Mouse (Mus musculus) cerebellum, postnatal 25 days (tissue): ENCODE data around the gene Pdss2.
"Not testable (repeated sequence)": the region's sequence is repeated elsewhere in the genome, so short reads cannot be mapped to it uniquely, and the experiment has no call there.

Experiments used
- DNase-seq, 2 experiments: peaks; one replicate each; pipeline ENCODE4 v3.0.0; 2021; ENCODE audit warnings: mixed read lengths in 2 of 2

Pdss2 gene

DNA sequence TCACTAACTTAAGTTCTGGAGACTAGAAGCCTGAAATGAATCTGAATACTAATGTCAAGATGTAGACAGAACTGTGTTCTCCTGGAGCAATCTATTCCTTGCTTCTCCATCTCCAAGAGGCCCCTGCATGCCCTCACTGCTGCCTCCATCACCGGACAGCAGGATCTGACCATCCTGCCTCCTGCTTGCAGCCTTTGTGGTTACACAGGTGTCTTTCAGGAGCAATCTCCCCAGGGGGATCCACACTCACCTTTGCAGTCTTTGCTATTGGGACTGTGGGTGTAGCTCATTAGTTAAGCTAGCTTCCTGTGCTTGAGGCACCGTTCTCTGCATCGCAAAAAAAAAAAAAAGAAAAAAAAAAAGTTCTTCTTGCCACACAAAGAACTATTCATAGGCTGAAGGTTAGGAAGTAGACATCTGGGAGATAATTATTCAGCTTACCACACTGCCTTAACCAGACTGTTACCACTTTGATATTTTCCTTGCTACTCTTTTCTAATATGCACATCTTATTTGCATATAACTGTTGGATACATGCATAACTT, 23.0 kb downstream of the Pdss2 start:
- no peak for DNase-seq

DNA sequence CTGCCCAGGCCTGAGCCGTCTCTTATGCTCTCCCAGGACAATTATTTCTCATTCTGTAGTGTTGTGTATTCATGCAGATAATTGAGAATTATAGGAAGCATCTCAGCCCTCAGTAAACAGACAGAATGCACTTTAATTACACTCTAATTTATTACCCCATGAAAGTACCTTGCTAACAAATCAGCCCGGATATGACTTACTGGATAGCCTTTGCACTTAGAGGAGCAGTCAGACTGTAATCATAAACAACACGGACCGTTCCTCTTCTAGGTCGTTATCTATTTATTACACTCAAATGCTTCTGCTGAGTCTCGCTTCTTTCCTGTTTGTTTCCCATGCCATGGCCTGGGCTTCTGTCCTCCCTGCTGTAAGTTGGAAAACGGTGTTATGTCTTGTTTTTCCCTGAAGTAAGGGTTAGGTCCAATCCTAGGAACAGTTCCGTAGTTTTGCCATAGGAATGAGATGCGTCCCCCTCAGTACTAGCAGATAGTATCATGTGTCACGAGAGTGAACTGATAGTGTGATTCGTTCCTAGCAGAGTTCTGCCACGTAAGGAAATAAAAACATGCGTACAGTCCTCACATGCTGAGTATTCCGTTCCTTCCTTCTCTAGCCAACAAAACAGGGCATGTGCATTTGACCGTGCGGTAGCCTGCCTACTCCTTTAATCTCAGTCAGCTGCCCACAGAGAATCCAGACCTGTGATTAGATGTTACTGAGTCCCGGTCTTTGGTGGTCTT, 24.3 kb downstream of the Pdss2 start:
- DNase-seq: no peak

DNA sequence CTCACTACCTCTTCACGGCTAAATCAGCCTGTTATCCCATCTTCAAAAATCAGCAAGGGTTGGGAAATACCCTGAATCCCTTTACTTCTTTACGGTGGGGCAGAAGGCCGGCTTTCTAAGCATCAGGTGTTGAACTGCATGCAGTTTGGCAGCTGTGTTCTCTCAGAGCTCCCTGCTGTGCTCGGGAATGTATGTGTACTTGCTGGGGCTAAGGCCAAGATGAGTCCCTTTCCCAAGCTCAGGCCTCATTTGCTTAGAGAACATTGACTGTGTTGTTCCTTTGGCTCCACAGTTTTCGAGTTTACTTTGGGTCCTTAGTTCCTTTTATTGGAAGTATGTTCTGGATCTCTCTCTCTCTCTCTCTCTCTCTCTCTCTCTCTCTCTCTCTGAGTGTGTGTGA, 26.7 kb downstream of the Pdss2 start:
- peak; percentile 29 to 50 for DNase-seq

DNA sequence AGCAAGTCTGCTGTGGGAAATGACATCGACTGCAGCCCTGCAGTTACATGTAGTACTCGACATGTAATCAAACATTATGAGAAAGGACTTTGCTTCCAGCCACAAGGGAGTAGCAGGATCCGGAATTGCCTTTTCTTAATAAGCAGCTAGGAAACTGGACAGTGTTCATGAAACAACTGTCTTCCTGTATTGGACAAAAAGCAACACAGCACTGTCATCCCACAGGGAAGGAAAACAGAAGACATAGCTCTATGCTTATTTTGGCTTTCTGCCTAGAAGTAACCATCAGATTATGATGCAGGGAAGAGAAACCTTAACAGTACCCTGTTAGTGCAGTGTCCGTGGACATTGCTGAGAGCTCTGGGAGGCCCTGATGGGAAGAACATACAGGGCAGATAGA, 31.0 kb downstream of the Pdss2 start:
- DNase-seq: no peak

DNA sequence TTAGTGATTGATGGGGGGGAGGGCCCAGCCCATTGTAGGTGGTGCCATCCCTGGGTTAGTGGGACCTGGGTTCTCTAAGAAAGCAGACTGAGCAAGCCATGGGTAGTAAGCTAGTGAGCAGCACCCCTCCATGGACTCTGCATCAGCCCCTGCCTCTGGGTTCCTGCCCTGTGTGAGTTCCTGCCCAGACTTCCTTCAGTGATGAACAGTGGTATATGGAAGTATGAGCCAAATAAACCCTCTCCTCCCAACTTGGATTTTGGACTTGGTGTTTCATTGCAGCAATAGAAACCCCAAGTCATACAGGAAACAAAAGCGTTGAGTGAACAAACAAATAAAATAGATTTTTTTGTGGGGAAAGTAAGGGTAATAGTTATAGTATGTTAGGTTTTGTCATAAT, 35.7 kb downstream of the Pdss2 start:
- not testable (repeated sequence) for DNase-seq

DNA sequence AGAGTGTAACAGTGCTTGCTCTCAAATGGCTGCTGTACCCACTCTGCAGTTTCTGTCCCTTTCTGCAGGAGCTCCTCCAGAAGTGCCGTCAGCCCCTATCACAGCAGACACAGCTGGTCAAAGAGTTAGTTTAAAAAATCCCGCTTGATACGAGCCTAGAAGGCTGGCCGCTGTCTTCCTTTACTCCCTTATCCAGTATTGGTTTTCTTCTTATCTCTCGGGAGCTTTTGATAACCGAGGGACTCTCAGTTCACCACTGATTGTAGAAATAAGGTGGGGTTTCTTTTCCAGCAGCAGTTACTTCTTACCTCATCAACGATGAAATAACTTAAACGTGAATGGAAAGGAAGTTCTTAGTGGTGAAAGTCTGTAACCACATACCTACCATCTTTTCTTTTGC, 36.2 kb downstream of the Pdss2 start:
- DNase-seq: not testable (repeated sequence)

DNA sequence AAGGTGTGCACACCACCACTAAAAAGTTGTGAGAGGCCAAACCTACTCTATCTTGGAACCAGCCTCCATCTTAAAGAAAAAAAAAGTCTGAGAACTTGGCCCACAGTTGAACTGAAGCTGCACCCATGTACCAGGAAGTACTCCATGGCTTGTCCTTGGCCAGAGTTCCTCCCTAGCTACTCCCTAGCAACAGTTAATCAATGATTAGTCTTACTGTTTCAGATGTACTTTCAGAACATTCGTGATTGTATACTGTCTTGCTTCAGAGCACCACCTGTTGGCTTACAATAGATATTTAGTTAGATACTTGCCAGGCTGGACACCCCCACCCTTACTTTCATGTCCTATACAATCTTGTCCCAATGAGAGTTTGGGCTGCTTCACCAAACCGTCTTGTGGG, 50.0 kb downstream of the Pdss2 start:
- DNase-seq: no peak

DNA sequence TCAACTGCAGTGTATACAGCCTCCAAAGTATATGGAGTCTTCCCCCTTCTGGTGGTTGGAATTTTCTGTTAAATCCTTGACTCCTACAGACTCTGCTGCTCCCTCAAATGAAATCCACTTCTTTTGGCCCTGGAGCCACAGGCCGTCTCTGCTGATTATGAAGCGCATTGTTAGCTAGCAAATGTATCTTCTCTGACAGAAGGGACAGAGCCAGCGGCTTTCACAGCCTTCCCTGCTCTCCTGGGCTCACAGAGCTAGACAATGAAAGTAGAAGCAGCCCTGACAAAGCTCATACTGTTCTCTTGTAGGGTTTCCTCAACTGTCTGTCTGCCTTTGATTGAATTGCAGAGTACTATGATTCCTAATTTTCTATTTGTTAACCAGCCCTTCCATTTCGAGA, 51.1 kb downstream of the Pdss2 start:
- DNase-seq: no peak

DNA sequence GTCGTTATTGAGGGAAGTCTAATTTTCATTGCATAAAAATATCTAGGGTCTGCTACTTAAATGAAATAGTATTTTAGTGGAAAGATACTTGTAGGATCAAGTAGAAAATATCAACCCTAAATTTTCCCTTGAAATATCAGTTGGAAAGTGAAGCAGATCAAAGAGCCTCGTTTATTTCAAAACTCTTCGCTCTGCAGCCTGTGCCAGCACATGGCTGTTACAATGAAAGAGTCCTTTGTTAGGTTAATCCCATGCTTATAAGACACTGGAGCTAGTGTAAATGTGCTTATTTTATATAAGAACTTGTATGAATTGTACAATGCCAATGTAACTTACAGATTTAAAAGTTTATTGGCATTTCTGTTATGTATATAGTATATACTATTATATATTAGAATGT, 51.8 kb downstream of the Pdss2 start:
- no peak for DNase-seq

DNA sequence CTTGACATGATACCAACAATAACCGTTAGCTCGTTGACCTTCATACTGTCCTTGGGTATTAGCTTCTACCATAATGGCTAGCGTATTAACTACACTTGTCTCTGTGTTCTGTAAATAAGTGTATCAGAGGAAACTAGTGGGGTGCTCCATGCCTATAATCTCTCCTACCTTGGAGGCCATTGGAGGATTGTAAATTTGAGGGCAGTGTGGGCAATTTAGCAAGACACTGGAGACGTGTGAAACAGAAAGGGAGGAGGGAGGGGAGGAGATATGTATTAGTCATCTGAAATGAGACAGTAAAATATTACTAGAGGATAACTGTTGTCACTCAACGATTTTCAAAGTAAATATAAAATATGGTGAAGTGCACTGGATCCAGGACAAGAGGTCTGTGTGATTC, 54.2 kb downstream of the Pdss2 start:
- no peak for DNase-seq

DNA sequence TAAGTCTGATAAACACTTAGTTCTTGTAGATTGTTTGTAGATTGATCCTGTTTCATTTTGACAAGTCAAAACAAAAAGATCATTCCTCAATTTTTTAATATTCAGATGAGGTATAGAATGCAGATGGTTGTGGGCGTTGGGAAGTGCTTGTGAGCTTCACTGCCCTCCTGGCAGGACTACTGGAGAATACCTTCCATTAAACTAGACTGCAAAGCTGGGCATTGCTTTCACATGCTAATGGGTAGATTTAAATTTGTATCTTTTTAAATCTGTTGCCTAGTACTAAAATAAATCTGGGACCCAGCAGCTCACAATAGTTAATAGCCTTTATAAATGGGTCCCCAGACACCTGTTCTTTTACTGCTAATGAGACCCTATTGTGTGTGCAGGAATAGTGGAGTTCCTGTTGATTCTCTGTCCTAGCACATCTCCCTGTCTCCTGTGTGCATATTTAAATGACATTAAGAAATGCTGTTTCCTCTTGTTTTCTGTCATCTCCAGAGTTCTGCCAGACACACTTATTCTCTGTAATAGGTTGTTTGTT, 54.9 kb downstream of the Pdss2 start:
- no peak for DNase-seq

DNA sequence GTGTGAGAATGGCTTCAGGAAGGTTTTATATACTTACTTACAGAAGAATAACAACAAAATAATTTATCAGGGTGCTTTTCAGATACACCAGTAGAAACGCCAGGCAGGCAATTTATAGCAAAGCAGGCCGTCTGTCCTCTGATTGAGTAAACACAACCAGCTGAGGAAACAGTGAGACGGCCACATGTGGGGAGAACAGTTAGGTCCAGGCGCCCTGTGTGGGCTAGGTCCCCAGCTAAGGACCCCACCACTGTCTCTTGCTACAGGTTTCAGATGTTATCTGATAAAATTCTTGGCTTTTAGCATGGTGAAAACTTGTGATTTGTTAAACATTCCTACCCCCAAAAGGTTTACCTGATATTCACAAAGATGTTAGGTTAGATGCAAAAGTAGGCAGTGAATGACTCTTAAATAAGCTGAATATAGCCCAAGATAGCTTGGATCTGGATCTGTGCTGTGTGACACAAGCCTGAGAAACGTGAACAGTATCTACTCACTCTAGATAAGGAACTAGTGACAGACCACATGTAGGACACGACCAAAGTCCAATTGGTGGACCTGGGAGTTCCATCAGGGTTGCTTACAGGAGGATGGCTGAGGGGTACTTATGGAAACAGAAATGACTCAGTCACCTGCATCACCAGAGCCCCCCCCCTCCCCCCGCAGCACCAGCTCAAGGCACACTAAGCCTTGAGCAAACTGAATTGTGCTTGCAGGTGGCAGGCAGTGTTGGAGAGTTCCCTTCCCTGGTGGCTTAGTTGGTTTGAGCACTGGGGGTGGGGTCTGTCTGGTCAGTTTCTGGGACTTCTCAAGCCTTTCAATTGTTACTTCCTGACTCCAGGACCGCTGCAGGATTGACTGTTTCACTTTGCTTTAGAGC, 56.2 kb downstream of the Pdss2 start:
- no peak for DNase-seq

DNA sequence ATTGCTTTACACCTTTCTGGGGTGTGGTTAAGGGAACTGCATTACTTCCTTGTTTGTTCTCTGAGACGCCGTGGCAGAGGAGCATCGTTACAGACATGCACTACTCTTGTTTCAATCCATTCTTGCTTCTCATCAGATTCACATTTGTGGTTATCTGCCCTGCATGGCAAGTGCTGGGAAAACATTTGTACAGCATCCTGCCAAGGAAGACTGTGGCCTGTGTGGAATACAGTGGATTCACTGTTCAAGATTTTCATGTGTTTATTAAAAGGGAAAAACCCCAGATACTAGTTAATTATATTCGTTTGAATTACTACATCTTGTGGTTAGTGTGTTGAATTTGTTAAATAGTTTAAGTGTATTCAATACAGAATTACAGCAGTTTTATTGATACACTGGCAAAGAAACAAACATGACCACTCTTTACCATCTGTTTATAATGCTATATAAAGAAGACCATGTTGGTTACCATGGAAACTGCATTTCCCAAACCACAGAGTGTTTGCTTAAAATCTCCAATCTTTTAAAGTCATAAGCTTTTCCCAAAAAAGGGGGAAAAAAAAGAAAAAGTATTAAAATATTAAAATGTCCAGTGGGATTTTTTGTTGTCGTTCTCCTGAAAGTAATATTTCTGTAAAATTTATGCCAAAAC, 58.5 kb downstream of the Pdss2 start:
- no peak for DNase-seq

DNA sequence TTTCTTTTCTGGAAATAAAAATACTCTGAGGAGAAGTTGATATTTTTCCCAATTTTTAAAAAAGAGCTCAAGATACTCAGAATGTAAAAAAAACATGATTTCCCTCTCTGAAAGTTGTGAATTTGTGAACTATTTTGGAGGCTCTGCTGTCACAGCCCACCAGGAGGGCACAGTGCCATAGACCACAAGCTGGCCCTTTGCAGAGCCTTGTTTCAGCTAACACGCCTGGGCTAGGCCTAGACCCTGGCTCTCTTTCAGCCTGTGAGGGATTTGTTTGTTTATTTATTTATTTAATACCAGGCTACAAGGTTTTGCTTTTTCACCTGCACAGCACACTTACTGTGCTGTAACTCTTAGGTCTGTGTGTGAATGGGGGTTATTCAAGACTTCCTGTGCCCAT, 64.3 kb downstream of the Pdss2 start:
- DNase-seq: no peak

DNA sequence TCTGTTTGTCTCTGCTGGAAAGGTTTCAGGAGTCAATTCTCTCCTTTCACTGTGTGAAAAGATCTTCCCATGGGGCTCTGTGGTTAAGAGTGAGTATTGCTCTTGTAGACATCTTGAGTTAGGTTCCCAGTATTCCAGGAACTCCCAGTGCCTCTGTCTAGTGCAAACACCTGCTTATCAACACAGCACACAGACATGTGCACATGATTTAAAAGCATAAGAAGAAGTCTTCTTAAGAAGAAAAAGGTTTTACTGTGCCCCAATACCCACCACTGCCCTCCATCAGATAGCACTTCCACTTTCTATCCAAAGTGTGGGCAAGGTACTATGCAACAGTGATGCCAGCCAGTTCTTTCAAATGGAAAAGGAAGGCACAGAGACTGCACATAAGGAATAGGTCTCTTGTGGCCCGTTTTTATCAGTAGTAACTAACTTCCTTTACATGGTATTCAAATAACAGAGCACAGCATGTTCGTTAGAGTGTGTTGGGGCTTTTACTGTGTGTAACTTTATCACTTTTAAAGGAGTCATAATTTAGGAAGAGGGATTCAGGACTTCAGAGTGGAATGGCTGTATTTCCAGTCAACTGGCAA, 69.4 kb downstream of the Pdss2 start:
- DNase-seq: no peak

DNA sequence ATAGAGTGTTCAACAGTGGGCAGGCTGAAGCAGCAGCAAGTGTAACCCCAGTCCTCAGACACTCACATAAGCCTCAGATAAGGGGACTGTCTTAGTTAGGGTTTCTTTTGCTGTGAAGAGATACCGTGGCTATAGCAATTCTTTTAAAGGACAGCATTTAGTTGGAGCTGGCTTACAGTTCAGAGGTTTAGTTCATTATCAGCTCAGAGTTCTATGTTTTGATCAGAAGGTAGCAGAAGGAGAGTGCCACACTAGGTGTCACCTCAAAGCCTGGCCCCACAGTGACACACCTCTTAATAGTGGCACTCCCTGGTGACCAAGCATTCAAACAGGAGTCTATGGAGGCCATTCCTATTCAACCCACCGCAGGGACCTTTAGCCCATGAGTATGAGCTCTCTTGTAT, 70.0 kb downstream of the Pdss2 start:
- no peak for DNase-seq

DNA sequence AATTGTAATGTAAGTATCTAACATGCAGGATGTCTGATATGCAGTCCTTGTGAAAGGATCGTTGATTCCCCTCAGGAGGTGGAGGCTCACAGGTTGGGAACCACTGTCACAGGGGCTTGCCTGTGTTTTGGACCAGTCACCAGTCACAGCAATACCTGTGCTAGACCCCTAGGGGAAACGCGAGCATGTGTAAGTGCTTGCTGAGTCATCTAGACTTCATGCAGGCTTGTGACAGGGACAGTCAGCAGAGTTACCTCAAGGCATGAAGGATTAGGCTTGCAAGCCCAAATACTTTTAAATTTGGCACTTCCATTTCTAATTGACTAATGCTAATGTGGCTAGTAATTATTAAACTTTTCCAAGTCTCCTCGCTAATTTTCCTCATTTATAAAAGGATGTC, 71.2 kb downstream of the Pdss2 start:
- DNase-seq: no peak

DNA sequence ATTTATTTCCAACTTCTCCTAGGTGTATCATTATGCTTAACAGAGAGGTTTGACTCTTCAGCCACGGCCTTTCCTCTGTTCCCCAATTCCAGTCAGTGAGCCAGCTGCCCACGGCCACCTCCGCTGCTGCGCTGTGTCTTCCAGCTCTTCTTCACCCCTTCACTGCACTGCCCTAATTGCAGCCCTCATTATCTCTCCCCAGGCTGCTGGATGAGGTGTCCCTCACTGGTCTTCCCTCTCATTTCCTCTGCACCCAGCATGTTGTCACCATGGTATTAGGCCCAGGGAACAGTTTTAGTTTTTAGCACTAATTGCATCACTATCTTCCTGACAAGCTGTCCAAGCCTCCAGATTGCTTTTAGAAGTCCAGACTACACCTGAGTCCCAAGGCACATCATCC, 73.0 kb downstream of the Pdss2 start:
- DNase-seq: no peak

DNA sequence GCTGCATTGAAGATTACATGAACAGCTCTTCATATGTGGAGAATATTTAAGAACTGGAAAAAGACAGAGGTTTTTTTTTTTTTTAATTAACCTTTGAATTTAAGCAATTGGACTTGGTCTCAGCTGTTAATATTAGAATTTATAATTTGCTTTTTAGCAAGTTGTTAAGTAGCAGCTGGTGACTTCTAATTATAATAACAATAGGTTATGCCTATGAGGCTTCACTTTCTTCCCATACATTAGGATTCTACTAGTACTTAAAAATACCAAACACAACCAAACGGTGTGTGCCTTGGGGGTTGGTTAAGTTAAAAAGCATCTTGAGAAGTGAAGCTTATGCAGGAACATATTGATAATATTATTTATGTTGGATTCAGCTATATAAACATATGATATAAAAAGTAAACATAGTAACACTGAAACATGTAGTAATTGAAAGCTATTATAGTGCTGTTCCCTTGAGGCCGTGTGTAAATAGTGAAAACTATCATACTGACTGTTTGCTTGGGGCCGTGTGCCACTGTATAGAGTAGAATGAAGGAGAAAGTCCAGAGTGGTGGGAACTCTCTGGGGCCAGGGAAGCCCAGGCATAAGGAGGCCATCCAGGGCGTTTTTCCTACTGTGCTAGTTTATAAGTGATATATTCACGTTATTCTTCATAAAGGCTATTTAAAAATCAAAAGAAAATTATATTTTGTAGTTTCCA, 87.0 kb downstream of the Pdss2 start:
- no peak for DNase-seq

DNA sequence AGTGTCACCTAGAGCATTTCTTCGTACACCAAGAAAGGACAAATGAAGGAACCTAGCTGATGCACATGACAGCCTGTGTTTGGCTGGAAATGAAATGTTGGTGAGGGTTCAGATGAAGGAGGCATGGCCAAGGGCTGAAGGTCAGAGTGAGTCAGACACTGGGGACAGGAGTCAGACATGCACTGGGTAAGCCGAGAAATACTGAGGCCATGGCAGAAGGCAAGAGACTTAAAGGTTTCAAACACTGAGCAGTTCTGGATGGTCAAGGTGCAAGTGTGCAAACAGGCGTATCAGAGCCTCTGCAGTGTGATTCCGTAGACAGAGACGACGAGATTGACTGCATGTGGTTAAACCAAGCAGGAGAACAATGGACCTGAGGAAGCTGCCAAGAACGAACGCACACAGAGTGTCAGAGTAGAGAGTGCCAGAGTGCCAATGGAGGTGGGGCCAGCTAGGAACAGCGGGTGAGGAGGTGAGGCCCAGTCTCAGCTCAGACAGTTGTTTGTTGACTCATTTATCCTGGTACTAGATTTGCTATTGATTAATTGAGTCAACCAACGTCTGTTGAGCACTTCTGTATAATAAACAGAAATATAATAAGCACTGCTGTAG, 89.6 kb downstream of the Pdss2 start:
- DNase-seq: peak in 1 of 2 experiments; percentile 35

DNA sequence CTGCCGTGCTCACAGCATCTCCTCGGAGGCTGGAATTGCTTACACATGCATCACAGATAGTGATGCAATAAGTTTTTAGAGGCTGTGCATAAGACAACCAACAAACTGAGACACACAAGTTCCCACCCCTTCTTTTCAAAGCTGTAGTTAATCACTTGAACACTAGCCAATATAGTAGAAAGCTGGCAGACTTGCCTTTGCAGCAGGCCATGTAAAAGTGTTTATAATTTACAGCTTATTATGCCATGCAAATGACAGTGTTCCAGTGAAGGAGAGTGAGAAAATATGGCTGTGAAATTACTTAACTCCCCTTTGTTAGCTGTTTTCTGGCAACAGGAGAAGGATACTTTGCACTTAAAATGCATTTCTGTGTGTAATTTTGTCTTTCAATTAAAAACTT, 90.9 kb downstream of the Pdss2 start:
- no peak for DNase-seq
